Mouse (Mus musculus): Measurements from ENCODE around the gene Lztfl1.

- TF ChIP-seq GATA1 (IDR thresholded peaks at IDR 0.05; ENCODE audit: borderline replicate concordance, low read length) = no peak
- TF ChIP-seq CTCF (IDR thresholded peaks at IDR 0.05; ENCODE audit: low read depth, low read length) = no peak
- TF ChIP-seq POLR2AphosphoS5 (IDR thresholded peaks at IDR 0.05; ENCODE audit: insufficient replicate concordance, low read depth, low read length) = no peak
These were observed 43.3 kb upstream of the Lztfl1 start for GRCm38 (mm10) chr9:123760806-123761205.

All from G1E (cell line).